Mouse (Mus musculus): ENCODE measurements at regions not wholly inside any gene's neighbourhood (a gene's known extent, or its start where the extent isn't known, plus 50 kb on each side); places are given as distances from the start of the nearest gene placed in this dataset.
A peak's percentile ranks its signal among the peaks of the same experiment; 100 is the strongest.

DNA sequence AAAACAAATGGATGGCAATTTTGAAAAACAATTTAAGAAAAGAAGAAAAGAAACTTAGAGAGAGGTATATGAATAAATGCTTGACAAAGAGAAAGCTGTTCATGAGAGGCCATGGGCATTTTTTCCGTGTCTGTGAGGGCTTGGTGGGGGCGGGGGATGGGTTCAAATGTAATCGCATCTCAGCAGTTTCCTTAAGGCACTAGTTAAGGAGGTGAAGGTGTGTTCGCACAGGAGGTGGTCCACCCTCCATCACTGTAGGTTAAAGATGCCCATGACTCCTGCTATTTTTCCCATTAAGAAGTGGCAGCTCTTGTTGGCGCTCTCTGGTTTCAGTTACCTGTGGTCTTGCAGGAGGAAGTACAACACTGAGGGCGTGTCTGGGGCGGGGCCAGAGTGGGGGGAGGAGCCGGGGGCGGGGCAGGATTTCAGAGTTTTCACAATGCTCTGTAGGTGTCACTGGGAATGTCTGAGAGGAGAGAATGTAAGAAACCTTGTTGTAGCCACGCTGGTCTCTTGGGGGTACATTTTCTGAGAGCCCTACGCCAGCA is 126.0 kb downstream of the Gm10131 start:
- WGBS (ENCODE audit: insufficient replicate concordance) = 57% methylated on average over 11 of the region's 11 CpGs

DNA sequence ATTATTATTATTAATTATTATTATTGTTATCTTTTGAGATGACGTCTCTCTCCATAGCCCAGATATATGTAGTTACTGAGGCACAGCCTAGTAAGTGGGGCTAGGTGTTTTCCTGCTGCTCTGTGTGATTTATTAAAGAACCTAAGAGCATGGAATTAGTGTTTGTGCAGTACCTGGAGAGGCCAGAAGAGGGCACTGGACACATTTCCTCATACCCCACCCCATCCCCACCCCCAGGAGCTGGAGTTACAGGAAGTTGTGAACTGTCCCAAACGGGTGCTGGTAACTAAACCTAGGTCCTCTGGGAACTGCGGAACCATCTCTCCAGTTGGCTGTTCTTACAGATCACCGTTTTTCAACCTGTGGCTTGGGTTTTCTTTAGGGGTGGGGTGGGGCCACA is 129.9 kb downstream of the Gm10131 start:
- no peaks in the 10 kb centered on the region for H3K36me3 ChIP-seq (ENCODE audit: control insufficient read depth, insufficient read depth, low read length)
- H3K4me3 ChIP-seq (ENCODE audit: low read depth, low read length) = no peak overlapping the region
- H3K9ac ChIP-seq (ENCODE audit: low read depth, low read length) = no peak overlapping the region
- 65% methylated on average over 4 of the region's 4 CpGs for WGBS (ENCODE audit: insufficient replicate concordance)
- H3K27me3 ChIP-seq (ENCODE audit: control insufficient read depth, insufficient read depth, low read length) = no peaks in the 10 kb centered on the region
- no peaks in the 10 kb centered on the region for H3K9me3 ChIP-seq (replicated peaks; ENCODE audit: control insufficient read depth, low read length)
- ATAC-seq (replicated peaks; ENCODE audit: insufficient number of reproducible peaks, low FRiP score, low TSS enrichment) = no peak
- no peak overlapping the region for H3K4me2 ChIP-seq
- peaks cover 16% of the 10 kb centered on the region for H3K4me1 ChIP-seq (ENCODE audit: control insufficient read depth, insufficient read depth, low read length)
- no peak overlapping the region for H3K27ac ChIP-seq (ENCODE audit: low read depth, low read length)

More for the DNA sequence above, 126.0 kb downstream of the Gm10131 start:
- Histone ChIP-seq H3K27me3 (ENCODE audit: control insufficient read depth, insufficient read depth, low read length) (no peaks in the 10 kb centered on the region), H3K27ac (ENCODE audit: low read depth, low read length) (no peak overlapping the region), H3K9ac (ENCODE audit: low read depth, low read length) (no peak overlapping the region), H3K4me2 (no peak overlapping the region), H3K4me3 (ENCODE audit: low read depth, low read length) (no peak overlapping the region), H3K4me1 (ENCODE audit: control insufficient read depth, insufficient read depth, low read length) (peaks cover 9% of the 10 kb centered on the region; the same call in 1 of the 2 replicates), H3K9me3 (replicated peaks; ENCODE audit: control insufficient read depth, low read length) (no peaks in the 10 kb centered on the region), H3K36me3 (ENCODE audit: control insufficient read depth, insufficient read depth, low read length) (no peaks in the 10 kb centered on the region)
- no peak for ATAC-seq (replicated peaks; ENCODE audit: insufficient number of reproducible peaks, low FRiP score, low TSS enrichment)

DNA sequence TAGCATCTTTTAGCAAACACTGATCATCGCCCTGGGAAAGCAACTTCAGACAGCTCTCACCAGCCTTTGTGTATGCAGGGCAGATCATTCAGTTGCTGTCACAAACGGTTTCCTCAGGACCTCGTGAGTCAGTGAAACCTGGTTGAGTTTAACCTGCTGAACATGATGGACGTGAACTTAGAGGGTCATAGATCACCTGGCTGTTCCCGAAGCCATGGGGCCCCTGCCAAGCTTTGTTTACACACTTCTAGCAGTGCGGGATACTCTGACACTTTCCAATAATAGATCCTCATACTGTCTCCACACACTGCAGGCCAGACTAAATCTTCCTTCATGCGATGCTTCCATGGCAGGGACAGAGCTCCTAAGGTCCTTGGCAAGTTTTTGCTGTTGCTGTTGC is 130.5 kb downstream of the Gm10131 start:
- Histone ChIP-seq H3K9ac (ENCODE audit: low read depth, low read length) (no peak overlapping the region), H3K27me3 (ENCODE audit: control insufficient read depth, insufficient read depth, low read length) (no peaks in the 10 kb centered on the region), H3K4me1 (ENCODE audit: control insufficient read depth, insufficient read depth, low read length) (peaks cover 16% of the 10 kb centered on the region), H3K9me3 (replicated peaks; ENCODE audit: control insufficient read depth, low read length) (no peaks in the 10 kb centered on the region), H3K27ac (ENCODE audit: low read depth, low read length) (peak overlapping the region; percentile 42; the same call in 1 of the 2 replicates), H3K4me2 (no peak overlapping the region), H3K4me3 (ENCODE audit: low read depth, low read length) (no peak overlapping the region), H3K36me3 (ENCODE audit: control insufficient read depth, insufficient read depth, low read length) (no peaks in the 10 kb centered on the region)
- ATAC-seq (replicated peaks; ENCODE audit: insufficient number of reproducible peaks, low FRiP score, low TSS enrichment) = no peak
- 47% methylated on average over 7 of the region's 7 CpGs for WGBS (ENCODE audit: insufficient replicate concordance)
